Mouse (Mus musculus) E14TG2a.4 (cell line): ENCODE data around the gene Ldhb.

Experiments used
- CTCF ChIP-seq: conservative IDR thresholded peaks from 2 replicates; pipeline ENCODE4 v1.5.1; 2014; ENCODE audit warnings: low read length
- NANOG ChIP-seq: IDR thresholded peaks from 2 replicates; pipeline ENCODE4 v1.6.1; 2014; ENCODE audit warnings: borderline replicate concordance, low read length, mixed read lengths

- TF ChIP-seq CTCF, result no peak
- TF ChIP-seq NANOG, result no peak
Observed at GRCm38 (mm10) chr6:142530378-142530777, 22.6 kb upstream of the Ldhb start.
